ENCODE assay signal across 9 mouse cellular contexts in genomic region chr9:32715806-32716466, GRCm38 (mm10).
DNase-seq lines count a peak whose midpoint lies in the region; ATAC-seq and TF ChIP-seq lines count a peak whose summit lies in the region.
"Had no signal": no experiment of that assay in that cellular context is flagged by ENCODE, and none has a peak within 500 bp of the region (broad histone marks: within the 10 kb centered on the region; RNA-seq: fewer than 3 reads in every experiment).

No protein-coding gene starts in this region.

- H3K9ac ChIP-seq in forebrain, embryonic 13.5 days = no peak overlapping the region
- no peak overlapping the region for H3K9ac ChIP-seq in hindbrain, embryonic 13.5 days
- no peak overlapping the region for H3K9ac ChIP-seq in lung, embryonic 15.5 days
- H3K9ac ChIP-seq in stomach, postnatal 0 days (ENCODE audit: low read length) = no peak overlapping the region

- H3K4me2 ChIP-seq in forebrain, embryonic 13.5 days = no peak overlapping the region
- no peak overlapping the region for H3K4me2 ChIP-seq in hindbrain, embryonic 13.5 days
- H3K4me2 ChIP-seq in lung, embryonic 15.5 days = no peak overlapping the region
- H3K4me2 ChIP-seq in stomach, postnatal 0 days (replicated peaks; ENCODE audit: low read depth) = 0 out of 2 replicates have a peak overlapping the region, but pooled peaks have one; percentile 17

- TF ChIP-seq EP300 in stomach, postnatal 0 days (optimal IDR thresholded peaks at IDR 0.05) = no peak

- peaks cover 14% of the 10 kb centered on the region for H3K4me1 ChIP-seq in forebrain, embryonic 13.5 days
- peaks cover 21% of the 10 kb centered on the region for H3K4me1 ChIP-seq in hindbrain, embryonic 13.5 days (replicated peaks)
- peaks cover 88% of the 10 kb centered on the region for H3K4me1 ChIP-seq in lung, embryonic 15.5 days
- H3K4me1 ChIP-seq in stomach, postnatal 0 days (replicated peaks; ENCODE audit: control insufficient read depth, insufficient read depth) = peaks cover 3% of the 10 kb centered on the region

- no peaks in the 10 kb centered on the region; the same call in 1 of the 2 replicates for H3K9me3 ChIP-seq in forebrain, embryonic 13.5 days (replicated peaks)
- peaks cover 3% of the 10 kb centered on the region; the same call in 1 of the 2 replicates for H3K9me3 ChIP-seq in hindbrain, embryonic 13.5 days
- H3K9me3 ChIP-seq in lung, embryonic 15.5 days = no peaks in the 10 kb centered on the region
- no peaks in the 10 kb centered on the region for H3K9me3 ChIP-seq in stomach, postnatal 0 days (ENCODE audit: control insufficient read depth, low read length)

- TF ChIP-seq CTCF in stomach, postnatal 0 days (IDR thresholded peaks at IDR 0.05; ENCODE audit: low read depth) = no peak

- WGBS in forebrain, embryonic 13.5 days = 13% methylated on average over 9 of the region's 9 CpGs
- 9% methylated on average over 9 of the region's 9 CpGs for WGBS in hindbrain, embryonic 13.5 days
- WGBS in lung, embryonic 15.5 days = 52% methylated on average over 9 of the region's 9 CpGs
- WGBS in stomach, postnatal 0 days = 48% methylated on average over 9 of the region's 9 CpGs

- no peaks in the 10 kb centered on the region for H3K36me3 ChIP-seq in forebrain, embryonic 13.5 days (ENCODE audit: poor library complexity, severe bottlenecking)
- no peaks in the 10 kb centered on the region; the same call in 1 of the 2 replicates for H3K36me3 ChIP-seq in hindbrain, embryonic 13.5 days
- H3K36me3 ChIP-seq in lung, embryonic 15.5 days = no peaks in the 10 kb centered on the region
- H3K36me3 ChIP-seq in stomach, postnatal 0 days (ENCODE audit: control insufficient read depth, insufficient read depth, low read length) = no peaks in the 10 kb centered on the region

- H3K4me3 ChIP-seq in forebrain, embryonic 13.5 days = no peak overlapping the region
- H3K4me3 ChIP-seq in hindbrain, embryonic 13.5 days = no peak overlapping the region
- no peak overlapping the region for H3K4me3 ChIP-seq in lung, embryonic 15.5 days
- no peak overlapping the region for H3K4me3 ChIP-seq in stomach, postnatal 0 days (ENCODE audit: low read depth, low read length)

- peak; percentile 33; the same call in 1 of the 2 replicates for ATAC-seq in forebrain, embryonic 13.5 days
- peak; percentile 39; the same call in 1 of the 2 replicates for ATAC-seq in hindbrain, embryonic 13.5 days (ENCODE audit: low FRiP score)
- ATAC-seq in lung, embryonic 15.5 days (ENCODE audit: borderline replicate concordance, extremely low read depth, low FRiP score, low TSS enrichment) = peak; percentile 54; the same call in 1 of the 2 replicates
- peak; percentile 66; the same call in 1 of the 2 replicates for ATAC-seq in stomach, postnatal 0 days (ENCODE audit: low FRiP score, low TSS enrichment)

- H3K27ac ChIP-seq in forebrain, embryonic 13.5 days = no peak overlapping the region
- peak overlapping the region; percentile 40 for H3K27ac ChIP-seq in hindbrain, embryonic 13.5 days
- H3K27ac ChIP-seq in lung, embryonic 15.5 days = peak overlapping the region; percentile 72
- H3K27ac ChIP-seq in stomach, postnatal 0 days (replicated peaks) = no peak overlapping the region
- H3K27ac ChIP-seq: macrophage had no signal

- peak; percentile 33 for DNase-seq in adrenal gland, adult 8-10 months
- no peak for DNase-seq in adrenal gland, postnatal 25 days
- DNase-seq in adrenal gland, postnatal 14 days = peak; percentile 39
- DNase-seq in stomach, postnatal 0 days (ENCODE audit: low spot score) = no peak
- no peak for DNase-seq in thymus, adult 18-20 months

- peaks cover 4% of the 10 kb centered on the region; the same call in 1 of the 2 replicates for H3K27me3 ChIP-seq in forebrain, embryonic 13.5 days
- H3K27me3 ChIP-seq in hindbrain, embryonic 13.5 days = peaks cover 64% of the 10 kb centered on the region
- H3K27me3 ChIP-seq in lung, embryonic 15.5 days = no peaks in the 10 kb centered on the region
- no peaks in the 10 kb centered on the region for H3K27me3 ChIP-seq in stomach, postnatal 0 days (ENCODE audit: control insufficient read depth, insufficient read depth, low read length)

Comparison
In these comparisons a context has a peak if more than half of its experiments do, and no peak if none do; other contexts are left out.
1. DNase-seq: peak in adrenal gland, adult 8-10 months (single experiment) and adrenal gland, postnatal 14 days (single experiment); none in adrenal gland, postnatal 25 days (single experiment), stomach, postnatal 0 days (single experiment) and thymus, adult 18-20 months (0 of 2).
2. H3K27ac ChIP-seq: peak in hindbrain, embryonic 13.5 days (single experiment) and lung, embryonic 15.5 days (single experiment); none in forebrain, embryonic 13.5 days (single experiment) and stomach, postnatal 0 days (single experiment).
3. Peak in every context shown above with its lines, with median percentiles within 50 percentile points of each other: ATAC-seq.